Mouse (Mus musculus) layer of hippocampus, postnatal 10 days (tissue): ENCODE results near the gene Ube2e2. TPM values are rescaled to one million over a fixed set of nuclear protein-coding genes. Genes with fewer than 3 reads are reported as not detected.
"Not testable (repeated sequence)": the region's sequence is repeated elsewhere in the genome, so short reads cannot be mapped to it uniquely, and the experiment has no call there.

Experiments used
- DNase-seq, 2 experiments: peaks; one replicate each; pipeline ENCODE4 v3.0.0; 2021; ENCODE audit warnings: low spot score in 2 of 2
- total RNA-seq, 2 experiments: library from RNA; stranded (reverse); gene quantifications; 2 replicates each; pipeline ENCODE4 v1.2.3; 2021

Ube2e2 gene
- total RNA-seq, 2 experiments from 2014 or later: 168 to 171 TPM

DNA sequence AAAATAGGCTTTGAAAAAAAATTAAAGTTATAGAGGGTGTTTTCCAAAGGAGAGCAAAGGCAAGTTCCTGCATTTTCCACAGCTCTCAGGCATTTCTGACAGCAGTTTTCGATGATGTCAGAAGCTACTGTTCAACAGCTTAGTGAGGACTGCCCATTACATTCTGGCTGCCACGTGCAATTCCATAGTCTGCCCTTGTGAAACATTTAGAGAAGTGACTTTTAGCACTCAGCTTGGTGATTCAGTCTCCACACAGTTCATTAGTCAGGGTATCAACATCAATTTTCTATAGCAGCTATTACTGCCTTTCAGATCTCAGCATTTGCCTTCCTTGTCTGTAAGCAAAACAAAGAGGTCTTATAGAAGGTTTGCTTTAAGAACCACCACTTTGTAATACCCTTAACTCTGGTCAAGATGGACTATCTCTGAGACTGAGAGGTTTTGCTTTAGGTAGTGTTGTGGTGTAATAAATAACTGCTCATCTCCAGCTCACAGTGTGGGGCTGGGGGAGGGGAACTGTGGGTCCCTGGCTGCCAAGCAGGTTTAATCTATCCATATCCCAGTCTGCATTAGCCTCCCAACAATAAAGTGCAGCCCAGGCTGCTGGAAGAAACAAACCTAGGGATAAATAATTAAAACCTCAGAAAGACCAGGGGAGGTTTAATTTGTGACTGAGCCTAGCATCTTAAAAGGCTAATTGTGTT lies 255.2 kb downstream of the Ube2e2 start:
- no peak for DNase-seq

DNA sequence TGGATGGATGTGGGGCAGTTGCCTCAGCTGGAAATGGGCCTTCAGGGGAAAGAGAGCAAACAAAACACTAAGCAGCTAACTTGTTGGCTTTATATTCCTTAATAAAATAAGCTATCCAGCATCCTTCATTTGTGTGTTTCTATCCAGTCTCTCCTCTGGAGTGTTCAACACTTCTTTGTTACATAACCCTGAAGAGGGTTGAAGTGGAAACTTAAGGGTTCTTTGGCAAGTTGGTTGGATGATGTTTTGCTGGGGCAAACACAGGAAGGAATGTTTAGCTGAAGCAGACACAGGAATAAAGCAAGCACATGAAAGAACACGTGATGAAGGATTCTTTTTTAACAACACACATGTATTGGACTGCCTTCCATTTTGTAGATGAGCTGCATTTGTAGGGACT lies 256.3 kb downstream of the Ube2e2 start:
- DNase-seq: no peak

DNA sequence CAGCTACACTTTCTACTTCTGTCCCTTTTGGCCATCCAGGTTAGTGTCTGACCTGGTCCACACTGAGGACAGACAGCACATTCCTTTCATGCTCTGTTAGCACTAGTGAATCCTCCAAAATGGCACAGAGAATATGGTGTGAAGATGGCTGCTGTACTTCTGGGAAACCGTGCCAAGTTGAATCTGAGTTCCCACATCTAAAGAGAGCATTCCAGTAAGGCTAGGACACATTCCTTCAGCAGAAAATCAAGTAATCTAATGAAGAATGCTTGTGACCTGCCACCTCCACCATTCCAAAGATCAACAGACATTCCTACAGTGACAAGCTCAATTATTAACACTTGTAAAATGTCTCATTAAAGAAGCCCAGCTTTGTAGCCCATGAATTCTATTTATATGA lies 265.9 kb downstream of the Ube2e2 start:
- no peak for DNase-seq

DNA sequence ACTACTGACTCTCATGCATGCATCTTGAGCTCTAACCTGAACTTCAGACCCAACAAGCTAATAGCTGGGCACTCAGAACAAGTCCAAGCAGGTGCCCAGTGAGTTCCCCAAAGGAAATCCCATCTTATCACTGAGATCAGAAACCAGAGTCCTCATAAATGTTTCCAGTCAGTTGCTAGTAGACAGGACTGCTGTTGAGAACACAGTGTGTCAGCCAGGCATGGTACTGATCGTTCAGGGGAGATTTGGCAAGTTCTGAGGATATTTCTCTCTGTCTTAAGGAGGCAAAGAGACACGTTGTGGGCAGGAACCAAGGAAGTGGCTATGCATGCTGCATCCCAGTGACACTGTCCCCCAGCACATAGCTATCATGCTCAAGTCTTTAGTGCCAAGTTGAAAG lies 275.5 kb downstream of the Ube2e2 start:
- DNase-seq: no peak

DNA sequence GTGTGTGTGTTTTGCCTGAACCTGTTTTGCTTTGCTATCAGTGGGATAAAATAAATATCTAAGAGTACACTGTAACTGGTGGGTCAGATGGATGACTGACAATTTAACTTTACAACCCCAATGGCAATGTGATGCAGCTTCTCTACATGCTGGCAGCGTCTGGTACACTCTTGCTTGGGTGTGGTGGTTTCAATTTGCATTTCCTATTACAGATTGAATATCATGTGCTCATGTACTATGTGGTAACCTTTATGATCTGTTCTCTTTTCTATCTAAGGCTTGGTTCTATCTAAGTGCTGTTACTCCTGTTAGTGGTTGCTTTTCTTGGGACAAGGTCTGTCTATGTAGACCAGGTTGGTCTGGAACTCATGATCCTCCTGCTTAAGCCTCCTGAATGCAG lies 292.1 kb downstream of the Ube2e2 start:
- no peak for DNase-seq

DNA sequence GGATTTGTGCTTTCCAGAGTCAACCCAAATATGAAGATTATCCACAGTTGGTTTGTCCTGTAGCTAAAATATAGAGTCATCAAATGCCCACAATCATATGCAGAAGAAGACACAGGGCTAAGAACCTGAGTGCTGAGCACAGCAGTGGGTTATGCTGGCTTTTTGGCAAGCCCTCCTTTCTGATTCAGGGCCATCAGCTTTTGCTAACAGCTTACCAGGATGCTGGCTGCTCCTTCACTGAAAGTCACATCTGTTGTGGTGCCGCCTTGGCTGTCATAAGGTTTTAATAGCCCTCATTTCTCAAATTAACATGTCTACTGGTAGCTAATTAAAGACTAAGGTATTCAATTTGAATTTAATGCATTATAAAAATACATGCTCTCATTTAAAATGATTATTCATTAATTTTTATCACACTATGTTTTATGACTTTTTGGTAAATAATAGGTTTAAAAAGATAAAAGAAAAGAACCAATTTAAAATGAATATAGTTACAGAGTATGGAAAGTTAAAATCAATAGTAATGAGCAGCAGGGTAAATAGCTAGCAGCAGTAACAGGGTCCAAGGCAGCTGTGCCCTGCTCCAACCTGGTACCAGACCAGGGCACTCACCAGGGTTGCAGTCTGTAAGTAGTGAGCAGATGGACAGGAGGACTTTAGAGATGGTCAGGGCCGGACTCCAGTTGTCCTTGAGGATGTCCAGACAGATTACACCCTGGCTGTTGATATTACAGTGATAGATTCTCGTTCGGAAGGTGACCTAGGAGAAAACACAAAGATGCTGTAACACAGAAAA lies 307.6 kb downstream of the Ube2e2 start:
- DNase-seq: peak in 1 of 2 experiments; percentile 33

DNA sequence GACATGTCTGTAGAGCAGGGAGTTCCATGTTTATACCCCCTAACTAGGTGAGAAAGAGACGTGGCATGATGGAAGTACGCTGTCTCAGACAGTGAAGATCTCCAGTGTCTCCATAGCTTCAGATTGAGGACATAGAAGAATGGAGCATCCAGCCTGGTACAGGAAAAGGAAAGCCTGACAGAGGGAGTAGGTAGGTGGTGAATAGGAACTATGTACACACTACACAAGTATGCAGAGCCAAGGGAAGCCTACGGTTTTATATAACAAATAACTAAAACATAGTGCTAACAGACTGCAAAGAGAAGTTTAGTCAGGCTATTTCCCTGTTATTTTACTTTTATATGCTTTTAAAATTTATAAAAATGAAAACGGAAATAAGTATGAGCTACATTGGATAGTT lies 312.3 kb downstream of the Ube2e2 start:
- DNase-seq: no peak

DNA sequence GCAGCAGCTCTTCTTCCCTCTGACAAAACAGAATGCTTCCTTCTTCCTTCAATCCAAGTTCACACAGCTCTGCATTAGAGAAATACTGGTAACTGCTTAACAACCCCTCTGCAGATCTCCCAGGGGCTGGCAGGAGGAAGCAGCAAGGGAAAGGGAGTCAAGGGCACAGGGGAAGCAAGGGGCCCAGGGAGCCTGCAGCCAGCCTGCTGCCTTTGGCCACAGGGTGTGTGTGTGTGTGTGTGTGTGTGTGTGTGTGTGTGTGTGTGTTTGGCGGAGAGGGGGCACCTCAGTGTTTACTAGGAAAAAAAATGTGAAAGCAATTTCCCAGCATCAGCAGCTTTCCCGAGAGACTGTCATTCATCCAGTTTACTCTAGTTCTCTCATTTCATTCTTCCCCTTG lies 319.3 kb downstream of the Ube2e2 start:
- DNase-seq: no peak

DNA sequence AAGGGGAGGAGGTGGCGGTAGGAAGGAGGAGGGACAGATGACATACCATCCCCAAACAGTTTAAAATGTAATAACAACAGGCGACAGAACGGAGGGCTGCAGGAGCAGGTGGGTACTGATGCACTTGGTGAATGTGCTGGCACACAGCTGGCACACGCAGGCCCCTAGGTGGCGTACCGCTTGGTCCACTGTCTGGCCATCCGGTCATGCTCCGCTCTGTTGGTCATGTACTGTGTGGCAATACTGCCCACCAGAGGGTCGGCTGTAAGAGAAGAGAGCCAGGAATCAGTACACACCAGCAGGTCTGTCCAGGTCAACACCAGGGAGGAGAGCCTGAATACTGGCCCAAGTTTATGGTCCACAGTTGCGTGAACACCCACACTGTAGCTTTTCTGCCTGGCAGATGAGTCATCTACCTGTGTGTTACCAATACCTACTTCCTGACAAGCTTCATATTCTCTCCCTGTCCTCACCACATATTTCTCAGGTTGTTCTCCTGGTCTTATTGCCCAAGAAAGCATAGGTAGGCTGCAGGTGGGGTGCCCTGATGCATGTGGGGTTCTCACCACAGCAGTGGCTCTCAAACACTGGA lies 319.8 kb downstream of the Ube2e2 start:
- no peak for DNase-seq

DNA sequence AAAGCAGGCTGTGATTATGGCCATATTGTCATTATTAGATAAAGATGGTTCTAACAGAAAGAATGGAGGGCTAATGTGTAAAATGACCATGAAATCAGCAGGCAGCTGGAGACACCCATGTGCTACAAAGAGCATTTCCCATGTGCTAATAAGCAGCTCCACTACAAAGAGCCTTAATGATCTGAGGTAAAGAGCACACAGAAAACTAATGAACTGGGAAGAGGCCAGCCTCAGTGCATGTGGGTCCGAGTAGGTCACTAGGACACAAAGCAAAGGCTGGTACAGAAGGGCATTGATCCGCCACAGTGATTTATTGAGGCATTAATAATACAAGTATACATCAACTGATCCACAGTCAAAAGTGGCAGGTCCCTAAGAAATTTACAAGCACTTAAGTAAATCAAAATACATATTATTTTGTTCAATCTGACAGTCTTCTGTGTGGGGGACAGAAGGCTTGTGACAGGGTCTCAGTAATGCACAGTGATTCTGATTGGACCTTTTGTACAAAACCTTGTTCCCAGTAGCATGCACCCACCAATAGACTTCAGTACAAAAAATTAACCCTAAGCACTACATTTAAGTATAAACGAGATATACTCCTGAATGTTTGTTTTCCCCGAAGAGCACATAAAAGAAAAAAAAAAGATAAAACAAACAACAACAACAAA lies 320.6 kb downstream of the Ube2e2 start:
- no peak for DNase-seq

DNA sequence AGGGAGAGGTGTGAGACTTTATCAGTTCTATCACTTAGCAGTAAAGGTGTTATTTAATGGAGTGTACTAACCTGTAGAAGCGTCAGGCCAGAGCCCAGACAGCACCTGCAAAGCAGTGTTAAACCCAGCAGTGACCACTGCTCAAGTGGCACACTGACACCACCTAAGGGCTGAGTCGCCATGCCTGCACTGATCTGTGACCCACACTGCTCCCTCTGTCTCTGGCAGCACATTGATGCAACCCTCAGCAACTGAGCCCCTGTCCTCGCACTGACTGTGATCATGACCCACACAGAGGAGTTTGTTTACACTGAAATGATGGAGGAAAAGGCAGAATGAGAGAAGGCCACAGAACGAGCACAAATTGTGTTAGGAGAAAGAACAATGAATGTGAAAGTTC lies 321.2 kb downstream of the Ube2e2 start:
- DNase-seq: no peak

DNA sequence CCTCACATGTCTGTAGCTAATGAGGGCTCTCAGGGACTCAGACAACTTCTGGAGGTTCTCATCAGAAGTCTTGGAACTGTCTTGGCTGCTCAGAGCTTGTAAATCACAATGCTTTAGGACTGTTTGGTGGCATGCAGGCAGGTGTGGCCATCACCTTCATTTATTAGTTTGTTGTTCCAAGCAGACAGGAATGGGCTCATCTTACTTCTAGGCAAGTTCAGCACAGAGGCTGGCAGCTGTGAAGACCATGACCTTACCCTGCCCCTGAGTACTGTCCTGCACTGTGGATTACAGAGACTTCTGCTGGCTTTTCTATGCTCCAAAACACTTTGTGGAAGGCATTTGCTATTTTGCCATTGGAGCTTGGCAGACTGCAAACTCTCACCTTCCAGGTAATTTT lies 324.5 kb downstream of the Ube2e2 start:
- no peak for DNase-seq

DNA sequence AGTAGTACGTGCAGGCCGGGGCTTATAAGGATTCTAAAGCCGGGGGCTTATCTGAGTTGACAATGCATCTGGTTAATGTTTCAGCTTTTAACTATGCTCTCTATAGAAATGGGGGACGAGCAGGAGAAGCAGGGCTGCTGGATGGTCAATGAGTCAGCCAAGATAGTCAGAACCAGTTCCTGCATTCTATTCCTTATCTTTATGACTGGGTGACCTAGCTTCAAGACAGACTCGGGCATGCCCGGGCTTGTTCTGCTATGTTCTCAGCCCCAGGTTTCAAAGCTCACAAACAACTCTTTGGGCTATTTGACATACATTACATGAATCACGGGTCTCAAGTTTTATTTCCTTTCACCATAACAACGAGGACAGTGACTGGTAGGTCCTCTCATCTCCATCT lies 329.1 kb downstream of the Ube2e2 start:
- DNase-seq: not testable (repeated sequence)

DNA sequence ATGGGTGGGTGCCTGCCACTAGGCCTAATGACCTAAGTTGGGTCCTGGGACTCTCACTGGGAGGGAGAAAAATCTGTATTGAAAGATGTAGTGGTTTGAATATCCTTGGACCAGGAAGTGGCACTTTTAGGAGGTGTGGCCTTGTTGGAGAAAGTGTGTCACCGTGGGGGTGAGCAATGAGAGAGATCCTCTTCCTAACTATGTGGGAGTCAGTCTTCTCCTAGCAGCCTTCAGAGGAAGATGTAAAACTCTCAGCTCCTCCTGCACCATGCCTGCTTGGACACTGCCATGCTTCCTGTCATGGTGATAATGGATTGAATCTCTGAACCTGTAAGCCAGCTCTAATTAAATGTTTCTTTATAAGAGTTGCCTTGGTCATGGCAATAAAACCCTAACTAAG lies 338.8 kb downstream of the Ube2e2 start:
- no peak for DNase-seq

DNA sequence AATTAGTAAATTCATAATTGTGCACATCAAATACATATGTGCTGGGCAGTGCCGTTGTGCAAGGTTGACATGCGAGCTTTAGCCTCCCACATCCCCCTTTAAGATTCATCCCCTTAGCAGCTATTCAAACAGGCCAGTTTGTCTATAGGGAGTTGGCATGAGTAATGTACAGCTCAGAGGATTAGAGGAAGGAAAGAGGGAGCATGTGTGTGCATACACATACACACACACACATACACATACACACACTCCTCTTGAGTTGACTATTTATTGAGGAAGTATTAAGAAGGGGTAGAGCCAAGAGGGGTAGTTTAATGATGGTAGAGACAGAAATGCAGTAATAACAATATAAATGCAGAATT lies 339.5 kb downstream of the Ube2e2 start:
- no peak for DNase-seq

DNA sequence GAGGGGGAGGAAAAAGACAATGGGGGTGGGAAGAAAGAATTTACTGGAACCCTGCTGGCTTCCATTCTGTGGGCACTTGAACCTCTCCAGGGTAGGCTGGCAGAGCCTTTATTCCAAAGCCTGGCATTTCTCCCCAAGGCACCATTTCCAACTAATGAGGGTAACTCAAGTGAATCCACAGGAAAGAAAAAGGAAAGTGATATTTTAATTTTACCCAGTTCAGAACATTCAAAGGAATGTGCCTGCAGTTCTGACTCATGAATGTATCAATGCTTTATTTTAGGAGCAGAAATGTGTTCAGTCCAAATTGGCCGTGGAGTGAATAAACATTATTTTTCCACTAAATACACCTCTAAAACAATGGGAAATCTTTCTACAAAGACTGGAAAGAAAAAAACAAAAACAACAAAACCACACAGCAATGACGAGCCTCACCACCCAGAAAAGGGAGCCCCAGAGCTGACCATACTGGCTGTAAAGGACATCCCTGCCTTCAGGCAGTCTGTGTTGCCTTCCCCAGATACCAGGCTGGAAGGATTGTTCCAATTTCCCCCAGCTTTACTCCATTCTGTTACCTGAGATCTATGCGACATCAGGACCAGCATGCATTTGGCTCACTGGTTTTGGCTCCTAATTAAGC lies 340.0 kb downstream of the Ube2e2 start:
- DNase-seq: no peak

DNA sequence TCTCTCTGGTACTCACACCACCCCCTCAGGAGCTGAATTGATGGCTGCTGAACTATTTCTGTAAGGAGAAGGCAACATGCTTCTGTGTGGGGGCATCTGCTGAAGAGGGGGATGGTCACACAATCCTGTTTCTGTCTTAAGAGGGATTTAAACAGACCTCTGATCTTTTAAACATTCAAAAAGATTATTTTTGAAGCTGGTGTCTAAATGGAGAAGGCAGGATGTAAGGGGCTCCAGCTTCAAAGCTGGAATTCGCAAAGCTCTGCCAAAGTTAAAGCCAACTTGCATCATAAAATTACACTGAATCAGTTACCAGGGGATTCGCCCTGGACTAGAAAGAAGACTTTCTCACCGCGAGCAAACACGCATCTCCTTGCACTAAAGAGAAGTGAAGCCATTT lies 346.5 kb downstream of the Ube2e2 start:
- DNase-seq: no peak

DNA sequence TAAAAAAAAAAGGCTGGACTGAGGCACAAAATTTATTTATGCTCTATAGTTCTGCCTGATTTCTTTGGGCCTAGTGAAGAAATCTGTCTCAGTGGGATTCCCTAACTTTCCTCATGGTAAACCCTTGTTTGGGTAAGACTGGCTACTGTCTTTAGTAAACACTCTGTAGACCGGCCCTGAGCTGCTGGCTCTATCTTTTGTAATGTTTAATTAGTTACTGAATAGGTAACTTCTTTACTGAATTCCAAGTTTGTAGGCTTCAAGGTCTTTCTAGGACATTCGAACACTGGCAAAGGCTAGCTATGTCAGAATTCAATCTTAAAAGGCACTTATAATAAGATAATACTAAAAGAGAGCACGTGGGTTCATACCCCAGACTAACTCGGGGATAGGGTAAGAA lies 355.0 kb downstream of the Ube2e2 start:
- not testable (repeated sequence) for DNase-seq

DNA sequence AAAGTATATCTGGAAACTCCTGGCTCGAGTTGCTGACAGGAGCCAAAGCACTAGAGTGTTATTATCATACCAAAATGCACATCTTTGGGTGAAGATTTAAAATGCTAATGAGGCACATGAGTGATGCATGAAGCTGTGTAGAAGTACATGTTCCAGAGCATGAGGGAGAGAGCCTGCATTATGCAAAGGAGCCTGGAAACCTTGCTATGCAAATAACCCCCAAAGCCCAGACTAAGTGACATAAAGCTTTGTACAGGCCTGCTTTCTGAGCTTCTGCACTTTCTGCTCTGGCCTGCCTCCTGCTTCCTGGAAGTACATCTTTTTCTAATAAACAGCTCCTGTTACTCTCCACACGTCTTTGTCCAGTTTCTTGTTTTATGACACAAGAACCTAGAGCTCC lies 363.2 kb downstream of the Ube2e2 start:
- no peak for DNase-seq

DNA sequence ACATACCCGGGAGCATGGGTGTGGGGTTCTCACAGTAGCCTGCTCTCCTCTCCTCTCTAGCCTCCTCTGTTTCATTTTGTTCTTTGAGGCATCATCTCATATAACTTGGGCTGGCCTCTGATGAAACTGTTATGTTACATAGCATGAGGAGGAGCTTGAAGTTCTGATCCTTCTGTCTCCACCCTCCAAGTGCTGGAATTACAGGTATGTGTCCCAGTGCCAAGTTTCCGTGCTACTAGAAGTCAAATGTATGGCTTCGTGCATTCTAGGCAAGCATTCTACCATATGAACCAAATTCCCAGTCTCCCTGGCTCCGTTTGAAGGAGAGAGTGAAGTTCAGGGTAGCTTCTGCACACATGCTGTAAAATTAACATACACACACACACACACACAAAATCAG lies 363.6 kb downstream of the Ube2e2 start:
- no peak for DNase-seq
